Mouse (Mus musculus) adrenal gland, adult (tissue): ENCODE measurements around the gene Nap1l5.
A peak's percentile ranks its signal among the peaks of the same experiment; 100 is the strongest.

Experiments used
- DNase-seq, 2 experiments: peaks; one replicate each; pipeline ENCODE4 v3.0.0; 2022 to 2023; ENCODE audit warnings: low spot score in 1 of 2; ENCODE audit not compliant: inconsistent age in 2 of 2

The Nap1l5 gene

DNA sequence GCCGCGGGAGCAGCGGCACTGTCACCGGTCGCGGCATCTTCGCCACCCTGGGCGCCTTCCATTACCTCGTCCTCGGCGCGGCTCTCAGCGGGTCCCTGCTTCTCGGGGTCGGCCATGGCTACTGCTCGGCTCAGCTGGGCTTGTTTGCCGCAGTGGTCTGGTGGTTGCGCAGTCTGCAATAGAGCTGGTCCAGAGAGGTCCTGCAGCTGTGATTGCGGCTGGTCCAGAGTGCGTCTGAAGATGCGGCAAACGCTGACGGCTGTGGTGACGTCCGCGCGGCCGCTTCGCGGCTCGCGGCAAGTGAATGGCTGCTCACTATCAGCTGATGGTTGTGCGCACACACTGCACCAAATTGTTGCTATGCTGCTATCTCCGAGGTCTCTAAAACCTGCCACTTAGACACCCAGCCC, at the start of gene Nap1l5:
Nap1l5 (minus strand) TSS at position 225 of the 410 bp plus-strand sequence.
- DNase-seq: peak; percentile 59 to 65

GRCm38 (mm10) chr6:58951128-58951992, 44.5 kb upstream of the Nap1l5 start:
- peak in 1 of 2 experiments; percentile 53 for DNase-seq

DNA sequence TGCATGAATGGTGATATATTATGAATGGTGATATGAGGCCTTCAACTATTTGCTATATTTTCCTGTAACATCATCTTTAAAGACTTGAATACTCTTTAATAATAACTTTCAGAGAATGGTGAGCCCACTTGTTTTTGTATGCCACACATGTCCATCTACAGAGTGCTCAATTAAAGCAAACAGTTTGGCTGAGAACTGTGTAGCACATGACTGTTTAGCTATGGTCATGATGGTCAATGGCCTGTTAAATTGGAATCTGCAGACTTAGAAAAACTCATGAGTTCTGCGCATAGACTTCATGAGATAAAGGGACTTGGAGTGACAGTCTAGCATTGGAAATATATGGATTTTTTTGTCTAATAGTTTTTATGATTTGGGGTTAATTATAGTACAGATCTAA, 43.5 kb upstream of the Nap1l5 start:
- no peak for DNase-seq

DNA sequence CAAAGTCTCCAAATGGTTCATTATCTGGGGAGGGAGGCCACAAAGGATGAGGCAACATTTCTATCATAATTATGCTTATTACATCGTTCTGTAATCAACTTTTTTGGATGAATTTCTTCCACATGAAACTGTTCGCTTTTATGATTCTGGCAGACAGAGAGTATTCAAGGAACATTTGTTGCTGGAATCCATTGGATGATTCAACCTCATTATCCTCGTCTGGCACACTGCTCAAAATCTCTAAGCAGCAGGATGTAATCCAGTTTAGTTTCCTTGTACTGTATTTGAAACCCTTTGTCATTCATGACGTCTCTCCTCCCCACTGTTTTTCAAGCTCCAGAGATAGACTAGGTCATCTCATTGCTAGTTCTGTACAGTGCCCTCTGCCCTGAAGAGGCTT, 40.0 kb upstream of the Nap1l5 start:
- DNase-seq: no peak

DNA sequence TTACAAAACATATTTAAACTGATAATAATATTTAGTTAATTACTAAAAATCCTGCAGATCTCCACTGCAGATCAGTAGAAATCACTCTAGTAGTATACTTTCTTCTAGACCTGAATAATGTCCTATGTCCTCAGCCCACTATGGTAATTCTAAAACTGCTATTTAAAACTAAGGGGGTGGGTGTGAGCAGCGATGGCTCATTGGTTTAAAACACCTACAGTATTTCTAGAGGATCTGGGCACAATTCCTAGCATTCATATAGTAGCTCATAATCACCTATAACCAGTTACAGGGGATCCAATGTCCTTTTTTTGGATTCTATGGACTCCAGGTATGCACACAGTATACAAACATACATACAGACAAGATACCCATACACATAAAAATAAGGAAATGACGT, 39.4 kb upstream of the Nap1l5 start:
- no peak for DNase-seq

- no peak for DNase-seq
These were observed 37.1 kb upstream of the Nap1l5 start for GRCm38 (mm10) chr6:58943958-58944357.

- DNase-seq: no peak
These were observed 35.4 kb upstream of the Nap1l5 start for GRCm38 (mm10) chr6:58942276-58942675.

DNA sequence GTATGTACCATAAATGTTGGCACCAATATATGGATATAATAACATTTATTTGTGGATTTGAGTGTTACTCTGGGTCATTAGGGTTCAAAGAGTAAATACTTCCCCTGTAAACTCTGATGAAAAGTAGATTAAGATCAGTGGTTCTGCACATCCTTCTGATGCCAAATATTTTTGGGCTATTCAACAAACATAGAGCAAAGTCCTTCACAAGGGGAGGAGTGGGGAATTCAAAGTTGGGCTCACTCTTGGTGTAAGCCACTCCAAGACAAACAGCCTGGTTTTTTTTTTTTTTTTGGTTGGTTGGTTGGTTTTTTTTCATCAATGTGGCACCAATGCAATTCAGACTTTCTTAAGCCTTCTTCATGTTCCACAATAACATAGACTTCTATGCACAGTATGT, 30.9 kb upstream of the Nap1l5 start:
- no peak for DNase-seq

DNA sequence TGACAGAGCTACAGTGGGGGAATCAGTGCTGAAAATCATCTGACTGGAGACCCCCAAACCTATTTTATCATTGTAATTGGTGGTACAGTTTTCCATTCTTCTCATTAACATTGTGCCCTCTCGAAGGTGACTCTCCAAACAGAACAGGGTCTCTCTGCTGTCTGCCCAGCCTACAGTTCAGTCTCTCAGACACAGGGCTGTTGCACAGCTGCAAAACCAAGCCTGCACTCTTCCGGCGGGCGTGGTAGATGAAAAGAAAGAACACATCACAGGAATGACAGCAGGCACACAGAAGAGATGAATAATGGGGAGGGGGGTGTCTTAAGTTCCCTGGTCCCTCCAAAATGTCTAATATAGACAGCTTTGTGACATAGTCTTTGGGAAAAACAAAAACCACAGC, 27.3 kb upstream of the Nap1l5 start:
- no peak for DNase-seq

GRCm38 (mm10) chr6:58933189-58933913, 26.5 kb upstream of the Nap1l5 start:
- DNase-seq: no peak

GRCm38 (mm10) chr6:58932515-58933188, 25.8 kb upstream of the Nap1l5 start:
- no peak for DNase-seq

DNA sequence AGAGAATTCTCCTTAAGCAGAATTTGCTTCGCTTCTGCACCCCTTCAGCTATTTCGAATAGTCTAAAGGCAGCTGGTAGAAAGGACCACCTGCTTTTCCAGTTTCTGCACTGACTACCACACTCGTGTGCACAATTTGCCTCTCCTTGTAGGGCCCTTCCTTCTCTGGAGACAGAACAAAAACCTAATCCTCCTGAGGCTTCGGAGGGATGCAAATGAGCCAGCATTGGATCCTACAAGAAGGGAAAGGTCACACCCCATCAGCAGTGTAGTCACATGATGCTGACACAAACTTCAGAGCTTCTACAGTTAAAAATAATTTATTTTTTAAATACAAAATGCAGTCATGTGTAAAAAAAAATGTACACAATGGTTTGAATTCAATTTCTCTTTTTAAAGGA, 24.3 kb upstream of the Nap1l5 start:
- DNase-seq: no peak

DNA sequence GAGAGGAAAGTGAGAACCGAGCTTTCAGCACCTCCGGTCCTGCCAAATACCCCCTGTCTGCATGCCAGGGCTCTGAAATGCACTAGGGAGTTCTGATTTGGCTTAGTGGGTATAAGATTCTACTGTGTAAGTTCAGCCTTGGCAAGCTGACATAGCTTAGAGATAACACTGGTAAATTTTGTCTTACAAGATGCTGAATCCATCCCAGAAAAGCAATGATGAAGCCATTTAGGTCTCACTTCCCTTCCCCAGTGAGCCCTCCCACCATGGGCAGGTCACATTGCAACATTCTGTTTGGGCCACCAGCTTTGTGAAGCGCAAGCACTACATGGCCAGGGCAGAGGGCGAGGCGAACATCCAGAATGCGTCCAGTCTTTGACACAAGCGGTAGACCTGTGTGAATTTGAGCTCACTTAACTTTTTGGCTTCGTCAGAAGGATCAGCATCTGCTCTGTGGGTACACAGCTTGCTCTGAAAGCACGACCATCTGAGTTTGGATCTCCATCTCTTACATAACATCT, 23.1 kb upstream of the Nap1l5 start:
- peak in 1 of 2 experiments; percentile 62 for DNase-seq

- peak; percentile 21 to 71 for DNase-seq
These were observed 21.0 kb upstream of the Nap1l5 start for GRCm38 (mm10) chr6:58927881-58928280.

DNA sequence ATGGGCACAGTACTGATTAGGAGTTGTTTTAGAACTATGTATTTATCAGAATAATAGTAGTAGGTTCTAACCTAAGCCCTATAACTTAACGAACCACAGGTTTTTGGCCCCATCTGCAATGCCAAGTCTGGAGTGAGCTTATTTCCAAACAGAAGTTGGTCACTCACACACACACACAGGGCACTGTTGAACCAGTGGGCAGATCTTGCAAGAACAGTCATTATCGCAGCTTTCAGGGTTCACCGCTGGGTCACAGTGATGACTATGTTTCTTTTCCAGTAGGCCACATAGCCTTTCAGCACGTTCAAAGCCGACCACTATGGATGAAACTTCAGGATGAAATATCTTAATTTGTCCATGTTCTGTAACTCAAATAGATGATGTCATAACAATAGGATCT, 15.6 kb upstream of the Nap1l5 start:
- DNase-seq: no peak

DNA sequence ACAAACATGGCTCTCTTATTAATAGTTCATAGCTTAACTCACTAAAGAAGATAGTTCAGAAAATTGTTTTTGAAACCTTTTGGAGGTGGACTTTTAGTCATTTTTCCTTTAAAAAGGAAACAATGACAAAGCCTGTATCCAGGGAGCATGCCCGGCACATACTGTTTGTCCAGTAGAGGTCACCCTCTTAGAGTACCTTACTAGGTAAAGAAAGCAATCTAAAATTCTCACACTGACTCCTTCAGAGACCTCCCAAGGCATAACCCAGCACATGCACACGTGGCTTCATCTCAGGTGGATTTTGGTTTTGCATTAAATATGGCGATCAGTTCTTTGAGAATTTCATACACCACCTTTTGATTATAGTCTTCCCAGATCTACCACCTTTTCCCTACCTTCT, 14.7 kb upstream of the Nap1l5 start:
- DNase-seq: peak in 1 of 2 experiments; percentile 48

- no peak for DNase-seq
These were observed 13.9 kb upstream of the Nap1l5 start for GRCm38 (mm10) chr6:58920735-58921134.

DNA sequence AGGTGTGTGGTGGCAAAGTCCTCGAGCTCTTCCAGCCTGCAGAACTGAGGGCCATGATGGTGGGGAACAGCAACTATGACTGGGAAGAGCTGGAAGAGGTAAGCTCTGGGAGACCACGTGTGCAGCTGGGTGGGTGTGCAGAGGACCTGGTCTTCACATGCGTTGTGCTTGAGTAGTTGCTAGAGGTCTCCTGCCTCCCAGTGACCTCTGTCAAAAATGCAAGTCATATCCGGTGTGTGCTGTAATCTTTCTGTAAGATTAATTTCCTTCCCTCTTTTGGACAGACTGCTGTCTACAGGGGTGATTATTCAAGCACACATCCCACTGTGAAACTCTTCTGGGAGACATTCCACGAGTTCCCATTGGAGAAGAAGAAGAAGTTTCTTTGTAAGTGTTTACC, 9.6 kb upstream of the Nap1l5 start:
- no peak for DNase-seq

GRCm38 (mm10) chr6:58913971-58914370, 7.1 kb upstream of the Nap1l5 start:
- DNase-seq: no peak

DNA sequence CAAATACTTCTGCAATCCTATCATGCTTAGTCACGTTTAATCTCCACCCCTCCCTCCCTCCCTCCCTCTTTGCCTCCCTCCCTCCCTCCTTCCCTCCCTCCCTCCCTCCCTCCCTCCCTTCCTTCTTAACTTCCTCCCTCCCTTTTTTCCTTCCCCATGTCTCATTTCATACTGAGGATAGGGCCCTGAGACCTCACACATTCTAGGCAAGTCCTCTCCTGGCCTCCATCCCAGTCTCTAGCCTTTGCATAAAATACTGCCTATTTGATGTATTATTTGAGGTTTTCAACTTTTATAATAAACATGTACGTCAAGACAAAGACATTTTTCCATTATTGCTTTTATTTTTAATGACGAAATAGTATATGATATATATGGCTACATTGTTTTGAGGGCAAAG, 6.7 kb upstream of the Nap1l5 start:
- no peak for DNase-seq

DNA sequence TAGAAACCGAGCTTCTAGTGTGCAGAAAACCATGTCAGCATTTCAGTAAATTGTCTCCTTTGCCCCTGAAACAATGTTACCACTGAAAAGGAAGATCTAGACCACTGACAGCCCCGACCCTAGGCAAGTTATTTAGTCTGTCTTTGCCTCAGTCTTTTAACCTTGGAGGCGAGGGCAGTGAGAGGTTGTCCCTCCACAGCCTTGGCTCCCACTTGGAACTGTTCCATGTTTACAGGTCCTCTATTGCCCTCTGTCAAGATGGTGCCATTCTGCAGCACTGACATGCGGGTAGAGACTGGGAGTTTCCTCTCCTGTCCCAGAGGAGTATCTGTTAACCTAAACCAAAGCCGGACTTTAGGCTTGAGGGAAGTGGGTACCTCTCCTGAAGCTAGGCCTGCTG, 6.0 kb upstream of the Nap1l5 start:
- DNase-seq: no peak

- no peak for DNase-seq
These were observed 915 bp upstream of the Nap1l5 start for GRCm38 (mm10) chr6:58907791-58908190.
